Mouse (Mus musculus): ENCODE results near the gene Gm21897.
"Not testable (repeated sequence)": the region's sequence is repeated elsewhere in the genome, so short reads cannot be mapped to it uniquely, and the experiment has no call there.

Gene Gm21897

GRCm38 (mm10) chr16:15317158-15317557 lies at the start of gene Gm21897:
Gm21897 (plus strand) TSS chr16:15317458.
- not testable (repeated sequence) for DNase-seq

- DNase-seq = no peak
Measured at GRCm38 (mm10) chr16:15272291-15272690, 45.0 kb upstream of the Gm21897 start.

GRCm38 (mm10) chr16:15277461-15277860 lies 39.8 kb upstream of the Gm21897 start:
- no peak for DNase-seq

GRCm38 (mm10) chr16:15293041-15293440 lies 24.2 kb upstream of the Gm21897 start:
- DNase-seq = no peak

- DNase-seq = no peak
Measured at GRCm38 (mm10) chr16:15294289-15294688, 23.0 kb upstream of the Gm21897 start.

- no peak for DNase-seq
Measured at GRCm38 (mm10) chr16:15294911-15295659, 22.2 kb upstream of the Gm21897 start.

- no peak for DNase-seq
Measured at GRCm38 (mm10) chr16:15334526-15334925, 17.3 kb downstream of the Gm21897 start.

GRCm38 (mm10) chr16:15339051-15339450 lies 21.8 kb downstream of the Gm21897 start:
- no peak for DNase-seq

- DNase-seq = no peak
Measured at GRCm38 (mm10) chr16:15346045-15346444, 28.8 kb downstream of the Gm21897 start.

- DNase-seq = no peak
Measured at GRCm38 (mm10) chr16:15349381-15349780, 32.1 kb downstream of the Gm21897 start.

GRCm38 (mm10) chr16:15351301-15351700 lies 34.0 kb downstream of the Gm21897 start:
- no peak for DNase-seq

- no peak for DNase-seq
Measured at GRCm38 (mm10) chr16:15352320-15352719, 35.1 kb downstream of the Gm21897 start.

GRCm38 (mm10) chr16:15354901-15355300 lies 37.6 kb downstream of the Gm21897 start:
- DNase-seq = no peak

- no peak for DNase-seq
Measured at GRCm38 (mm10) chr16:15355339-15355738, 38.1 kb downstream of the Gm21897 start.

GRCm38 (mm10) chr16:15357766-15358165 lies 40.5 kb downstream of the Gm21897 start:
- no peak for DNase-seq

- DNase-seq = no peak
Measured at GRCm38 (mm10) chr16:15359110-15359782, 42.0 kb downstream of the Gm21897 start.

GRCm38 (mm10) chr16:15360825-15361224 lies 43.6 kb downstream of the Gm21897 start:
- DNase-seq = no peak

Measured in thymus, postnatal 36 days (tissue).